Mouse (Mus musculus) heart, postnatal 10 days (tissue): ENCODE measurements around the gene Gm29776. TPM values are rescaled to one million over a fixed set of nuclear protein-coding genes. Genes with fewer than 3 reads are reported as not detected.
A peak's percentile ranks its signal among the peaks of the same experiment; 100 is the strongest.

Source experiments
- DNase-seq, 2 experiments: peaks; one replicate each; pipeline ENCODE4 v3.0.0; 2021
- intact Hi-C: fragments of 180-260 bp; cut with DNase I; formaldehyde crosslinking; loops from one replicate; pipeline ENCODE4 v1.15.1; 2025
- total RNA-seq, 2 experiments: library from RNA; stranded (reverse); gene quantifications; 2 replicates each; pipeline ENCODE4 v1.2.3; 2021

Gene Gm29776
- under 1 TPM; 0.10 TPM for total RNA-seq

DNA sequence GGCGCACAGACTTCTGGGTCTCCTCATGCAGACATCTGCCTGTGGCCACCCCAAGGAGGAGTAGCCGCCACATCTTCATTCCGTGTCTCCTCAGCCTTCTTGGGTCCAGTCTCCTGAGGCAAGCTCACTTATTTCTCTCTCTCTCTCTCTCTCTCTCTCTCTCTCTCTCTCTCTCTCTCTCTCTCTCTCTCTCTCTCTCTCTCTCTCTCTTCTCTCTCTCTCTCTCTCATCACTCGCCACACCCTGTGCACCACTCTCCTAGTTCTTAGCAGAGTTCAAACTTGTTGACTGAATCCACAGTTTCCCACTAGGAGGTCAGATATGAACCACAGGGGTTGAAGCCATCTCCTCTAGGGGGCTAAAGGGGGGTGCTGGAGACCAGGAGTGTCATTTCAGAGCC lies at the start of gene Gm29776:
Gene Gm29776, minus strand, starts transcription at position 101 of the 400 bp plus-strand sequence.
- intact Hi-C loops = no loop called here
- DNase-seq = no peak

DNA sequence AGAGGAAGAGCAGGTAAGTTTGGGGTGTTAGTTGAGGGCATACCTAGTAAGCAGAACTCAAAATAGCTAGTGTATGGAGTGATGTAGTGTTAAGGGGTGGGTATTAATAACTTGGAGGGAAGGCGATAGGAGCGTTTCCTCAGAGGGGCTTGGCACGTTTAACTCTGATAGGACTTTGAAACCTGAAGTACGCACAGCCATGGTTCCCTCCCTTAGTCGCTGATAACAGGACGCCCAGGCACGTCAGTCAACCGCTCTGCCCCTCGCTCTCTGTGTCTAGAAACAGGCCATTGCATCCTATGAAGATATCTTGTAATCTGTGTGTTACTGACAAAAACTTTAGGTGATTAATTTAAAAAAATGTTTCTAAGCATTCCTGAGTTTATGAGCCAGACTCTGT lies 47.4 kb upstream of the Gm29776 start:
- intact Hi-C loops = no loop called here
- DNase-seq = no peak

DNA sequence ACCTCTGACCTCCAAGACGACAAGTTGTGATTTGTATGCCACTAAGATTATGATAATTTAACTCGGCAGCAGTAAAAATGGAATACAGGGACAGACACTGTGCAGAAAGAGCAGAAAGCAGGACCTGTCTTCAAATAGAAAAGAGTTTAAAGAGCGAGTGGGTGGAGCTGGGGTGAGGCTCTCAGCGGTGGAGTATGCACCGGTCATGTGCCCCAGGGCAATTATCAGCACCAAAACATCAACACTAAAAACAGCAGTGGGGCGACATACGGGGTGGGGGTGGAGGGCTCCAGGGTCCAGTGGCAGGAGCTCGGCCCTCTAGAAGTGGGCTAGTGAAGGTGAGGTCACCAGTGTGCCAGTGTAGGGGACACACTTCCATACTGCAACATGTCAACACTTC lies 45.8 kb upstream of the Gm29776 start:
- no peak for DNase-seq
- intact Hi-C loops = no loop called here

DNA sequence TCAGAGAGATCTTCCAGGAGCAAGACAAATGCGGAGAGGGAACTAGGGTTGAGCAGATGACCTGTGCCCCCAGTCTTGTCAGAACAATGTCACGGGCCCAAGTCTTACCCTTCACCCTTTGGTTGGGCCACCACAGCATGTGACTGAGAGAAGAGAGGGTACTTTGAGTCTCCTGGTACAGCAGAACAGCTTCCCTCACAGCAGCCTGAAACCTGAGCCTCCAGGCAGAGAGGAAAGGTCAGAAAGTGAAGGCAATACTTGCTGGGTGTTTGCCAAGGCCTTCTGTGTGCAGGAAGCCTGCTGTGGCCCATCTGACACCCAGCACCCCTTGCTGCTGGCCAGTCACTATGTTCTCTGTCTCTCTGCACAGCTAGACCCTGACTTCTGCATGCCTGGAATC lies 43.7 kb upstream of the Gm29776 start:
- intact Hi-C loops = no loop called here
- no peak for DNase-seq

DNA sequence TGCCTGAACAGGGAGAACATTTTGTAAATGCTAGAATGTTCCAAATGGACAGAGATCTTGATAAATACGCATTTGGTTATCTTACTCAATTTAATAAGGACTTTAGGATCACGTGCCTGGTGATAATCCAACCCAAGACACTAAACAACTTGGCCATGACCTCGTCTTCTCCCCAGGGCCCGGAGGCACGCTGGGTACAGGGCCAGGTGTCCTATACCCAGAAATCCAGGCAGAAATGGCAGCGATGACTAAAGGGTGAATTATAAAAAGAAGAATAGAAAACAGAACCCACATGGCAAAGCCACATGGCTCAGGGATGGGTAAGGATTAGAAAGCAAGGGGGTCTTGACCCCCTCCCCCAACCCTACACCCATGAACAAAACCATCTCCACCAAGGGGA lies 43.1 kb upstream of the Gm29776 start:
- no peak for DNase-seq
- intact Hi-C loops = no loop called here

DNA sequence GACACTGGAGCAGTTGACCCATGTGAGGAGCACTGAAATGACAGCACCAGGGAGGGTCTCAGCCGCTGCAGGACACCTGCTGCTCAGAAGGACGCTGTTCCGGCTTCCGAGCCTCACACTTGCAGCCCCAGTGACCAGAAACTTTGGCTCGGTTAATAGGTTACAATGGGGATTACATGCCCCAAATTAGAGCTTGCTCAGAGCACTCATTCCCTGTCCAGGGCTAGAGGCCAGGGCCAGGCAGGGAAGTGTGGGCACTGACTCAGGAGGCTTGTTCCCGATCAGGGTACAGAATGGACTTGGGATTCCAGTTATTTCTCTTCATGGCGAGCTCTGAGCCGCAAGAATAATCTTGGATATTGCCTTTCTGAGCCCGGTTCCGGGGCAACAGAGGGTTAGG lies 39.0 kb upstream of the Gm29776 start:
- no peak for DNase-seq
- intact Hi-C loops = no loop called here

DNA sequence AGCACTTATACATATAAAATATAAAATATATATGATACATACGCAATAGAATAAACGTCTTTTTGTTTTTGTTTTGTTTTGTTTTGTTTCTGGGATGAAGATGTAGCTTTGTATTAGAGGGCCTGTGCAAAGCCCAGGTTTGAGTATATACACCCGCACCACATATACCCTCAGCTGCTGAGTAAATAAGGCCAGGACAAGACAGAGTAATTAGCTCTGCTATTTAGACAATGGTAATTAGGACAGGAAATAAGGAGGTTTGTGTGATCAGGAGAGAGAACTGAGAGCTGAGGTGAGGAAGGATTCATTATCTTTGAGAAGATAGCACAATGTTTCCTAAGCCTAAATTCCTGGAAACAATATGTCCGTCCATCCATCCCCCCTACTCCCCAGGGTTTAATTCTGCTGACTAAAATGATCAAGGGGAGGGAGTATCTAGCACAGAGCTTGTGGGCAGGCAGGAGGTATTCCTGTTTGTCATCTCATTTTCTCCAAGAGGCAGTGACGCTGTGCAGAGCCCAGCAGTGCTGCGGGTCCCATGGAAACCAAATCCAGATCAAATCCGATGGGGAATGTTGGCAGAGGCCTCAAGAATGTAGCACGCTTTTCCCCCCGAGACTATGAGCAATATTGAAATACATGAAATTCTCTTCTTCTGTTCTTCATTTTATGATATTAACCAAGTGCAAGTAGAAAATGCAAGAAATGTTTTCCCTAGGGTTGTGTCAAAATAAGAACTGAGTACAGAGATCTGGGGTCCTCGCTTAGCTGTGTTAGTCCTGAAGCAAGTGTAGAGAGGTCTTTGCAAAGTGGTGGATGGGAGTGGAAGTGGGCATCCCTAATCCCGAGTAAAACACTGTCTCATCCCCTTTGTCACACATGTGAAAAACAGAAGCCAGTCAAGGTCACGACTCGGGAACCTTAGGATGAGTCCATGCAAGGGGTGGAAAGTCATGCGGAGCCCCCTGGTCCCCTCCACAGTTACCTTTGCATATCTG lies 38.2 kb upstream of the Gm29776 start:
- DNase-seq = no peak
- intact Hi-C loops = no loop called here

DNA sequence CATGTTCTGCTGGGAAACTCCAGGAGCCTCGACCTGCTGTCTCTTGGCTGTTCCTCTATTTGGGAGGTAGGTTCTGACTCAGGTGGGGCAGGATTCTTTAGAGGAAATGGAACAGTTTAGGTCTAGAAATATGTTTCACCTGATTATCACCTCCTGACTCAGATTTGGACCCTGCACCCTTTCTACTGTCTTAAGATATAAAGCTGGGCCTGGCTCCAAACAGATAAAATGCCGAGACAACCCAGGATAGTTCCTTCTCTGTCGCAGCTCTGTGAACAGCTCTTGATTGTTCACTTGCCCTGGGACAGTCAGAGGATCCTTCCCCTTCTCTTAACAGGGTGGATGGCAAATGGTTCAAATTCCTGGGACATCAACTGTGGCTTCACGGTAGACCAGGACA lies 36.6 kb upstream of the Gm29776 start:
- intact Hi-C loops = no loop called here
- DNase-seq = no peak

DNA sequence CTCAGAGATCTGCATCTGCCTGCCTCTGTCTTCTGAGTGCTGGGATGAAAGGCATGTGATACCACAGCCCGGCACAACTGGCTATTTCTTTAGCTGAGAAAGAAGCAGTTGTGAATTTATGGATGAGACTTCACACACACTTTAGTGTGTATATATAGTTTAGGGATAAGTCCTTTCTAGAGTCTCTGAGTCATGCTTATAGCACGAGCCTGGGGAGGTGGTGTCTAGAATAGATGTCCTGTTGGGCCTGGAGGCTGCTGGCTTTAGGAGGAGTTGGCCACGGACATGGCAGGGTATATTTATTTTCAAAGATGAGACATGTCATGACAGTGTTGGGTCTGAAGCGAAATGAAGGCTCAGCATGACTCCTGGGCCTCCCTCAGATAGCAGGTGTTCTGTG lies 35.4 kb upstream of the Gm29776 start:
- DNase-seq = no peak
- intact Hi-C loops = loop anchor here (5.0 kb wide), 1 partner anchor 48 kb away; the partner anchor contains the start of gene Slc7a8

DNA sequence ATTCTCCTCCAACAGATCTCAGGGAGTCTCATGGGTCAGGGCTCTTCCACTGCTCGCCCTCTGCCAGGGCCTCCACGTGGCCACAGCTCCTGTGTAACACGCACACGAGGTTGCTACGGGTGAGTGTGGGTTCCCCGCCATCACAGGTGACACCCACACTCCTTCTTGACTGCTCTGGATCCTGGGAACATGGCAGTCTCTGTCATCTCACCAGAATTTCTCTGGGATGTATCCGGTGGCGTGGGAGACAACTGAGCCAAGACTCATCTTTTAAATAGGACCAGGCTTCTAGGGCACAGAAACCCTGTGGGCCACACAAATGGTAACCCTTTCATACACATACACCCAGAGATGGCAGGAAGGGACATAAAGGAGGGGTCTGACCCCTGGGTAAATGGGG lies 33.6 kb upstream of the Gm29776 start:
- intact Hi-C loops = loop anchor here (5.0 kb wide), 1 partner anchor 50 kb away; the partner anchor contains the start of gene Slc7a8
- no peak for DNase-seq

DNA sequence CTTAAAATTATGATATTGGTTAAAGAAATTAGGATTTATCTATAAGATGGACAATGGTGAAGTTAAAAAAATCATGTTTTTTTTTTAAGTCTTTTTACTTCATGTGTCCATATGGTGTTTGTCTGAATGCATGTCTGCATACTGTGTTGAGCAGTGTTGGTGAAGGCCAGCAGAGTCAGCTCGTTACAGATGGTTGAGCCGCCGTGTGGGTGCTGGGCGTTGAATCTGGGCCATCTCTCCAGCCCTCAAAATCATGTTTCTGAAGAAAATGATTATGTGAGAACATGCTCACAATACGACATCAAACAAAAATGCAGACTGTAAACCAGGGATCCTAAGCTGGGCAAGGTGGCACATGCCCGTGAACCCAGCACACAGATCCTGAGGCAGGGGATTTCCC lies 31.7 kb upstream of the Gm29776 start:
- intact Hi-C loops = loop anchor here (5.0 kb wide), 1 partner anchor 52 kb away; the partner anchor contains the start of gene Slc7a8

DNA sequence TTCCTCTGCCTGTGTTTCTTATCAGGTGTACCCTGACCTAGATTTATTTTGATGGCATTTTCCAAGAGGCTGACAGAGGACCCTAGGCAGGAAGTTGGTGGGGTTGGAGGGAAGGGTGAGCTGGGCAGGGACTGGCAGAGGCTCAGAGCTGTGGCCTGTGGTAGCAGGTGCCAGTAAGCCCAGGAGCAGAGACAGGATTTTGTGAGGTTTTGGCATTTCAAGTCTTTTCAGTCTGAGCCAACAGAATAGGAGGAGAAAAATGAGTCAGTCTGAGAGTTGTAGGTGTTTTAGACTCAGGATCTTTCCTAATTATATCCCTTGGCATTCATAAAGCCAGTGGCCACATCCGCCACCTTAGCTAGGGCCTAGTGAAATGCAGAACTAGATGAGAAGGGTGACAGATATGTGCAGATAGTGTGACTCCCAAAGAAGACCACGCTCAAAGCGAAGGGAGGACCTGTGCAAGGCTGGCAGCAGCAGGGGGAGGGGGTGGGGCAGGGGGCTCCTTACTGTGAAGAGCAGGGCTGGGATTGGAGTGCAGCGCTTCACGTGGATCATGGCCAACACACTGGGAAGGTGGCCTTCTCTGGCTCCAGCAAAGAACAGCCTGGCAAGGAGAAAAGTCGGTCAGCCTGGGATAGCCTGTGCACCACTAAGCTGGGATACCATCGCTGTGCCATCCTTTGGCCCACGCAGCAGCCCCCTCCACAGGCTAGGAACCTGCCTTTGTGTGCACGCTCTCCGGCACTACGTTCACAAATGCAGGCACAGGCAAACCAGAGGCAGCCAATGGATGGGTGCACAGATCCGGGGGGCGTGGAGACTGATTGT lies 30.4 kb upstream of the Gm29776 start:
- DNase-seq = no peak
- intact Hi-C loops = no loop called here

More for the DNA sequence above, 31.7 kb upstream of the Gm29776 start:
- no peak for DNase-seq

DNA sequence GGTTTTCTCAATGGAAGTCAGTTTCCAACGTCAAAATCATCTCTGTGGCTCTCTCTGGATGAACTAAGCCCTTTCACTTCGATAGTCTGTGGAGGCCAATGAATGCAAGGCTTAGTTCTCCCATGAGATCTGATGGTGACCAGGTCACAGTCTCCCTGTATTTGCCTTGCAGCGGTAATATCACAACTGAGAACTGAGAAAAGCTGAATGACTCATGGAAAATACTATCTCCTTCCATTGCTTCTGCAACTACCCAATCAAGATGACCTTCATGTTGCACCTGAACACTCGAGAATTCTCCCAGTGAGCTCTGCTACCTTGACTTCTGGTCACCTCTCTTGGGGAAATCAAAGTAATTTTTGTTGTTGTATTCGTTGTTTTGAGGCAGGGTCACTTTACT lies 28.9 kb upstream of the Gm29776 start:
- no peak for DNase-seq
- intact Hi-C loops = no loop called here

DNA sequence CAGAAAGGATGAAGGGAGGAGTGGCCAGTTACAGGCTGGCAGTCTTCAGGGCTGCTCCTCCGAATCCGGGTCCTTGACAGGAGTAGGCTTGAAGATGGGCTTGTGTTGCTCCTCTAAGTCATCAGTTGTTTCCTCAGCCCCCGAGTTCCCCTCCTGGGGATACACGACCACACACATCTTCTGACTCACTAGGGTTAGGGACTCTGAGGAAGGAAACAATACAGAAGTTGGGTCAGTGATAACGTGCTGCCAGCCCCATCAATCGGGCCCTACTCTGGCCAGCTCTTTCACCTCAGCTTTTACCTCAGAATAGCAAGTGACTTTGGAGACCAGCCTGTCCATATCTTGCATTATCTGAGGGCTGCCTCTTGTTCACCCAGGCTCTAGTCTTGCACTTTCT lies 25.4 kb upstream of the Gm29776 start:
- intact Hi-C loops = no loop called here
- no peak for DNase-seq

DNA sequence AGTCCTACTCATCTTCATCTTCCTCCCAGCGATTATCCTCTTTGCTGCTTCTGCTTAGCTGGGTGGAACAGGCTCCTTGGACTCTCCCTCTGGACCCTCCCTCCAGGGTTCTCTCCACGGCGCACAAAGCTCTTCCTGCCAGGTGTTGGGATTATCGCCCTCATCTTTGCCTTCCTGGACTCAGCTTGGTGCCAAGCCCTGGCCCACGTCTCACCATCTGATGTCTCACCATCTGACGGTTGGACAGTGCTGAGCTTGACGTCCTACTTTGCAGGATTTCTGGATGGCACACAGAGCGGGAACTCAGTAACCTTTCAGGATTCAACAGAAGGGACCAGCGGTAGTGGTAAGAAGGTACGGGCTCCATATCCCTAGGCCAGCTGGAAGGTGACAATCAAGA lies 23.1 kb upstream of the Gm29776 start:
- no peak for DNase-seq
- intact Hi-C loops = no loop called here

DNA sequence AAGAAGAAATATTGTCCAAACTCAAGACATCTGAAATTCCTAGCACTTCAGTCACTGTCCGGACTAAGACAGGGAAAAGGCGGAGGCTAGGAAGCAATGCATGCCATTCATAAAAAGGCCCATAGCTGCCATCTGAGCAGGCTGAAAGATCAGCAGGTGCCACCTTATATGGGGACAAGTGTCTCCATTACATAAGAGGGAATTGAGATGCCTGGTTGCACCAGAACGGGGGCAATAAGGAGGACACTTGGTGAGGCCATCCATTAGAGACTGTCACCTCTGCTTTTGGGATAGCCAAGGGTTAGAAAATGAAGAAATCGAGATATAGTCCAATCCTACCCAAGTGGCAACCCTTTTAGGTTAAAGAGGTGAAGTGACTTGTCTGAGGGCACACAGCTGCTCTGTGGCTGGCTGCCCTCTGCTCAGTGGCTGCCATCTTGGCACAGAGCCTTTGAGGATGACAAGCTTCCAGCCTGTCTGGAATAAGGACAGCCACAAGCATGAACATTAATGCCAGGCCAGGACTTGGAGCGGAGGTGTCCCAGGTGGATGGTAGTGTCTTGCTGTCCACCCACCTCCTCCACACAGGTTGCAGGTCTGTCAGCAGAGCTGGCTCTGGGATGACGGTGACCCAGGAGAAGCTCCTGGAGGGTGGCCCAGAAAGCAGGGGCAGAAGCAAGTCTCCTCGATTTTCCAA lies 22.2 kb upstream of the Gm29776 start:
- intact Hi-C loops = no loop called here
- peak in 1 of 2 experiments; percentile 21 for DNase-seq

DNA sequence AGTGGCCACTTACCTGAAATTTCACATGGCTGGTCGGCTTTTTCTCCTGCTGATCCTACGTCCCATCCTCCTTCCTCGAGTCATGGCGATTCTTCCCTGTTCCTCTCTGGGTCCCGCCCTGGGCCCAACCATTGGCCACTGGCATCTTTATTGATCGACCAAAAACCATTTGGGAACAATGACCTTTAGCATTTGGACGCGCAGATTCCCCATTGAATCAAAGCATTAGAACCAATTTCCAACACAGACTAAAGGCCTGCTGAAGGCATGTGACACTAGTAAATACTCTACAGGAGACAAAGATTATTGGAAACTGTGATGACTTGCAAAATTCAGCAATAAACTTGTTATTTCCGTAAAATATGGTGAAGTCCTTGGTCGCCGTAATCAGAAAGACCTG lies 21.4 kb upstream of the Gm29776 start:
- intact Hi-C loops = no loop called here
- no peak for DNase-seq

DNA sequence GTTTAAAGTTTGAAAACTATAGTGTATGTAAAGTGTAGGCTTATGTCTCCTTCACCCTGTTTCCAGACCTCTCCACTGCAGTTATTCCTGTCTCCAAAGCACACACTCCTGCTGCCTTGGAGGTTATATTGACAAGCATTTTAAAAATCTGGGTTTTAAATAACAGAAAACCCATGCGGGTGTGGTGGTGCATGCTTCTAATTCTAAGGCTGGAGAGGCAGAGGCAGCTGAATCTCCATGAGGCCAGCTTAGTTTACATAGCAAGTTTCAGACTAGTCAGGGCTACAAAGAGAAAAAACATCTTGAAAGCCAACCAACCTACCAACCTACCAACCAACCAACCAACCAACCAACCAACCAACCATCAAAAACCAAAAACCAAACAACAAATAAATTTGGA lies 16.8 kb upstream of the Gm29776 start:
- no peak for DNase-seq
- intact Hi-C loops = loop anchor here (2.0 kb wide), 1 partner anchor 103 kb away; no protein-coding TSS in a partner anchor

DNA sequence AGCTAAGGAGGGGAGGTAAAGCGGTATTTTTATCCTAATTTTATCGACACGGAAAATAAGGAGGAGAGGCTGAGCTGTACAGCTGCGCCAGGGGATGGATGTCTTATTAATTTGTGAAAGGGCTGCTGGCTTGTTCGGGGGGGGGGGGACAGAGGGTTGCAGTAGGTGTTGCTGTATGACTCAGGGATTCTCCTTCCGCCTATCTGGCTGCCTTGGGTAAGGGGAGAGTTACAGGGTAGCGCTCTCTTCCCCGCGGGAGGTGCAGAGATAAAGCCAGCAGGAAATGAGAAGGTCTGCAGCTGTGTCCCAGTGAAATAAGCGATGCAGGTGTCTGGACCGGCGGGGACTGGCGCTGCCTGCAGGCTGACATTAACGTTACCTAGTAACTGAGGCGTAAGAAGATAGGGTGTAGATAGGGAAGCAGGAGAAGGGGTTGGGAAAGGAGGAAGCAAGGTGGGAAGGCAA lies 16.0 kb upstream of the Gm29776 start:
- intact Hi-C loops = loop anchor here (1.0 to 2.0 kb wide), 3 partner anchors 72 to 146 kb away; no protein-coding TSS in a partner anchor
- DNase-seq = no peak

DNA sequence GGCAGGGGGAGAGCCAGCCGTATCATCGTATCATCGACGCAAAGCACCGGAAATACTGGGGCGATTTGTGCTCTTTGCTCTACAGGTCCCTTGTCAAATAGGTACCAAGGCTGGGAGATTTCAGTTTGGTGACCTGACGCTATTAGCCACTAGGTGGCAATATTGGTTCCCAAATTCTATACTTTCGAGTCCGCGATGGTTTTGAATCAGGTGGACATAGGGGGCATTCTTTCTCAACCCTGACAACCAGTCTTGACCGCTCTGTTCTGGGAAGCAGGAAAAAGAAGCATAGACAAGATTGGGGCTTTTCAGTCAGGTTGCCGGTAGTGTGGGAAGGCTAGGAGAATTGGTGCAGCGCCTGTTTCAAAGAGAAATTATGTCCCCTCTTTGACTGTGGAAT lies 15.5 kb upstream of the Gm29776 start:
- DNase-seq = peak; percentile 80 to 81
- intact Hi-C loops = loop anchor here (1.0 to 2.0 kb wide), 3 partner anchors 72 to 146 kb away; no protein-coding TSS in a partner anchor
